Mouse (Mus musculus) bone marrow macrophage, adult 2 months (primary cell): ENCODE measurements around the gene Golga1. TPM values are rescaled to one million over a fixed set of nuclear protein-coding genes. Genes with fewer than 3 reads are reported as not detected.

Experiments used
- H3K27ac ChIP-seq: 2 replicates; pipeline ENCODE4 v1.5.1; 2012; ENCODE audit warnings: low read depth, low read length; ENCODE audit not compliant: insufficient read depth
- H3K4me1 ChIP-seq: 2 replicates; pipeline ENCODE4 v1.6.1; 2012; ENCODE audit warnings: low read length; ENCODE audit not compliant: control insufficient read depth, insufficient read depth
- H3K4me3 ChIP-seq: 2 replicates; pipeline ENCODE4 v1.5.1; 2012; ENCODE audit warnings: mild to moderate bottlenecking, low read length, moderate library complexity; ENCODE audit not compliant: insufficient read depth
- CTCF ChIP-seq: IDR thresholded peaks from 2 replicates; pipeline ENCODE4 v1.5.1; 2012; ENCODE audit warnings: low read depth, mild to moderate bottlenecking, low read length, moderate library complexity
- POLR2A ChIP-seq: IDR thresholded peaks from 2 replicates; pipeline ENCODE4 v1.6.1; 2012; ENCODE audit warnings: mild to moderate bottlenecking, low read depth, low read length, borderline replicate concordance
- polyA plus RNA-seq: library from polyadenylated mRNA; stranded (reverse); fragments of >200 nt; gene quantifications from 2 replicates; pipeline ENCODE4 v1.2.4, GENCODE M21; 2012; ENCODE audit not compliant: missing spikeins, insufficient read depth, insufficient read length

The Golga1 gene
- polyA plus RNA-seq, 1 experiment: 19.3 TPM

GRCm38 (mm10) chr2:39008954-39009365 is 56.4 kb downstream of the Golga1 start:
- peak overlapping the region; percentile 86 for H3K4me3 ChIP-seq
- H3K4me1 ChIP-seq: peaks cover 39% of the 10 kb centered on the region
- H3K27ac ChIP-seq: peak overlapping the region; percentile 24
- TF ChIP-seq POLR2A: no peak
- TF ChIP-seq CTCF: no peak

DNA sequence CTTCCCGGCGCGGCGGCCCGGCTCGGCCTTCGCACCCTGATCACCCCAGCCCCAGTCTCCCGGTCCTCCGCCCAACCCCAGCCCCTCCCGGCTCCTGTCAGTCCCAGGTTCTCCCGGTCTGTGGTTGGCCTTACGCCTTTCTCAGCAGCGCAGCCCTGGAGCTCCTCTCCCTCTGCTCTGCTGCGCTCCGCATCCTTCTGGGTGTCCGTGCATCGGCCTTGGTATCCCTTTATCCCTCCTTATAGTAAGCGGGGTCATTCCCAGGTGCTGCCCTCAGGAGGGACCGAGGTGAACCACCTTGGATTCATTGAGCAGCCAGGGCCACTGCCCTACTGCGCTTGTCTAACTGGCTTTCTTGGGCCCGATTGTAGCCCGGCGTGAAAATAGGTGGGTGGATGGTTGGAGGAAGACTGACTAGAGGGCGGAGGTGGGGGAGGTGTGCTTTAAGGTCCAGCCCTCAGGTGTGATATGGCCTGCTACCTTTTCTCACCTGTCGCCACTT is 56.9 kb downstream of the Golga1 start:
- no peak for TF ChIP-seq POLR2A
- TF ChIP-seq CTCF: no peak
- peaks cover 39% of the 10 kb centered on the region for H3K4me1 ChIP-seq
- H3K4me3 ChIP-seq: peak overlapping the region; percentile 86

DNA sequence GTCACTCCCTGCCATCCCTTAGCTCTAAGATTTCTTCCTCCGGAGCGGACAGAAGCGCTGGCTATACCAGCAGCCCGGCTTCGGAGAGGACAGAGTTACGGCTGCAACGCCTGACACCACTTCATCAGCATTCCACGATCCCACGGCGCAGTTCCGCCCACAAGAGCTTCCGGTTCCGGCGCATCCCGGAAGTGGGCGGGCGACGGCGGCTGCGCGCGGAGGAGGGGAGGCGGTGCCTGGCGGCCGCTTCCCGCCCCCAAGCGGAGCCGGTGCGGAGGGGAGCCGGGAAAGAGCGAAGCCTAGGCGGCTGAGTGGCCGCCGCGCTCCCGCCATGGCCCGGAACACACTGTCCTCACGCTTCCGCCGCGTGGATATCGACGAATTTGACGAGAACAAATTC is 57.5 kb downstream of the Golga1 start:
- no peak for TF ChIP-seq CTCF
- no peak for TF ChIP-seq POLR2A
- H3K4me1 ChIP-seq: peaks cover 41% of the 10 kb centered on the region

More for the DNA sequence above, 56.9 kb downstream of the Golga1 start:
- H3K27ac ChIP-seq: peak overlapping the region; percentile 53

DNA sequence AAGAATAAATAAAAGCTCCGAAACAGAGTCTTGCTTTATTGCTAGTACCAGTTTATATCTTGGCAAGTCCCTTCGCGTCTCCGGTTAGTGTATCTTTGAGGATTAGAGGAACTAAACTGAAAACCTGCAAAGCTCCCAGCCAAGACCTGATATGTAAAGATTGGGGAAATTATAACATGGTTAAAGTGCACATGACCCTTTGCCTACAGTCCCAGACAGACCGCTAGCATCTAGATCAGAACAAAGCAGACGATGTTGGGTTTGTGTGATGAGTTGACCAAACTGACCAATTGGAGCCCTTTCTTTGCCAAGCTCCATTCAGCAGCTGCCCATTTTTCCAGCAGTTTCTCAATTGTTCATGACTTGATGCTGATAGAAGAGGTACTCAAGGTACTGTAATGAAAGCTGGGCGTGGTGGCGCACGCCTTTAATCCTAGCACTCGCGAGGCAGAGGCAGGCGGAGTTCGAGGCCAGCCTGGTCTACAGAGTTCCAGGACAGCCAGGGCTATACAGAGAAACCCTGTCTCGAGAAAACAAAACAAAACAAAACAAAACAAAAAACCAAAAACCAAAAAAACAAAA is 59.1 kb downstream of the Golga1 start:
- TF ChIP-seq CTCF: no peak
- TF ChIP-seq POLR2A: no peak
- Histone ChIP-seq H3K4me3 (peak overlapping the region; percentile 95), H3K4me1 (peaks cover 29% of the 10 kb centered on the region), H3K27ac (no peak overlapping the region)

More for the DNA sequence above, 57.5 kb downstream of the Golga1 start:
- H3K4me3 ChIP-seq: peak overlapping the region; percentile 86
- peak overlapping the region; percentile 83 for H3K27ac ChIP-seq

- Histone ChIP-seq H3K4me3 (peak within 1 kb of the TSS; percentile 95), H3K4me1 (peaks cover 22% of the 10 kb centered on the region), H3K27ac (peak within 1 kb of the TSS; percentile 53)
- TF ChIP-seq CTCF: no peak
- TF ChIP-seq POLR2A: no peak
Observed at GRCm38 (mm10) chr2:39005574-39006079, 59.7 kb downstream of the Golga1 start, which contains the start of gene Rpl35. Gene Rpl35, minus strand, starts transcription at chr2:39005624.

GRCm38 (mm10) chr2:39004880-39005435 is 60.4 kb downstream of the Golga1 start, which contains the start of gene Arpc5l:
Gene Arpc5l, plus strand, starts transcription at chr2:39005348.
- TF ChIP-seq POLR2A (no peak), CTCF (no peak)
- Histone ChIP-seq H3K4me1 (peaks cover 17% of the 10 kb centered on the region), H3K4me3 (peak within 1 kb of the TSS; percentile 95), H3K27ac (peak within 1 kb of the TSS; percentile 53)

DNA sequence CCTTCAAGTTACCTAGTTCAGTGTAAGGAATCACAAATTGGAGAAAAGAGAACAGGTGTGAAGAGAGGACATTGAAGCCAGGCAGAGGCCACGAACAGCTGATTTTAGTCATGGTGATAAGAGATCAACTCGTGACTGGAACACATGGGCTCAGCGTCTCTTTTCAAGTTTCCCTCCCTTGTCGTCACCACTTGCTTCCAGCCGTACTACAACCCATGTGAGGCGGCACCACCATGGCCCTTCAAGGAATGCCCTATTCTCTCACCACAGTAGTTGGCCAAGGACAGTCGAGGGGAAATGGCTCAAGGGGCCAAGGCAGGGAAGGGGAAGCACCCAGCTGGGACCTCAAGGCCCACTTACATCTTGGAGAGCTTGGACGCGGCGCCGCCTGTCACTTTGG is 61.0 kb downstream of the Golga1 start:
- H3K4me1 ChIP-seq: peaks cover 12% of the 10 kb centered on the region
- H3K4me3 ChIP-seq: peak overlapping the region; percentile 95
- TF ChIP-seq POLR2A: no peak
- peak overlapping the region; percentile 53 for H3K27ac ChIP-seq

DNA sequence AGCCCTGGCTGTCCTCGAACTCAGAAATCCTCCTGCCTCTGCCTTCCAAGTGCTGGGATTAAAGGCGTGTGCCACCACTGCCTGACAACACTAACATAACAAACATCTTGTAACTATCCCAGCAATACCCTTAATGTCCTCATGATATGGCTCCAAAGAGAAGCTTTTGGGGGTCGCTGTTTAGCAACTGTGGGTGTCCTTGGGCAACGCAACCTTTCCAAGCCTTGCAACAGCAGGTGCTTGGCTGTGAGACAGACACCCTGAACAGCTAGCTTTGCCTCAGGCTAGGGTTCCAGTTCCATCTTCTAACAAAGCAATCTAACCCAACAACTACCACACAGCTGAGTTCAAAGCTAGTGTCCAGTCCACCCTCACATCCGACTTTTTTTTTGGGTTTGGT is 61.8 kb downstream of the Golga1 start:
- peak overlapping the region; percentile 53; the same call in 1 of the 2 replicates for H3K27ac ChIP-seq
- peaks cover 10% of the 10 kb centered on the region for H3K4me1 ChIP-seq
- TF ChIP-seq POLR2A: no peak
- TF ChIP-seq CTCF: no peak

DNA sequence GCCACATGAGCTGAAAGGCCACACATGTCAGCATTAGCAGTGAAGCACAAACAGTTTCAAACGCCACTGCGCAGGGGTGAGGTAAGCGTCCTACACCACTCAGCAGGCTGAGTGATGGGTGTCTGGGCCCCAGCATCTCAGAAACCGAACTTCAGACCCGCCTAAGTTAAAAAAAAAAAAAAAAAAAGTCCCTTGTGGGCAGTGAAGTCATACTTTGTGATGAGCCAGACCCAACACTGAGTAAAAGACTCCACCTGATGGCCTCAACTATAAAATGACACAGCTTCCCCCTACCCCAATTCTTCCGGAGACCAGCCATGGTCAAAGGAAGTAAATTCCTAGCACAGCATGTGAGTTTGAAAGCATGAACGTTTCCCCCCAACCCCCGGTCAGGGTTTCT is 62.2 kb downstream of the Golga1 start:
- H3K4me1 ChIP-seq: peaks cover 10% of the 10 kb centered on the region
- no peak overlapping the region for H3K27ac ChIP-seq
- peak overlapping the region; percentile 95 for H3K4me3 ChIP-seq

More for the DNA sequence above, 61.8 kb downstream of the Golga1 start:
- H3K4me3 ChIP-seq: peak overlapping the region; percentile 95

GRCm38 (mm10) chr2:39001866-39002265 is 63.5 kb downstream of the Golga1 start:
- no peak overlapping the region for H3K4me3 ChIP-seq
- TF ChIP-seq POLR2A (no peak), CTCF (no peak)
- H3K27ac ChIP-seq: no peak overlapping the region
- peaks cover 19% of the 10 kb centered on the region for H3K4me1 ChIP-seq

More for the DNA sequence above, 62.2 kb downstream of the Golga1 start:
- TF ChIP-seq POLR2A (no peak), CTCF (no peak)
